Mouse (Mus musculus) megakaryocyte progenitor cell, adult 5-6 weeks (primary cell): ENCODE results near the gene Igfals. TPM values are rescaled to one million over a fixed set of nuclear protein-coding genes. Genes with fewer than 3 reads are reported as not detected.
A peak's percentile ranks its signal among the peaks of the same experiment; 100 is the strongest.

ENCODE experiments used
- ATAC-seq: replicated peaks from 2 replicates; pipeline ENCODE4 v1.8.0; 2016; ENCODE audit warnings: mild to moderate bottlenecking, moderate TSS enrichment, inconsistent platforms; ENCODE audit not compliant: poor library complexity
- total RNA-seq, 2 experiments: library from RNA; stranded (forward) in 1 of 2; stranded (reverse) in 1 of 2; fragments of 157-497, 149-512 nt in 1 of 2; fragments of 200-1000 nt in 1 of 2; gene quantifications; 2 replicates each; pipeline versions ENCODE4 v1.2.3 to v1.2.4; 2015 to 2017

Igfals gene
- not detected in 2 replicates for total RNA-seq (2015)
- total RNA-seq (2017) = not detected in 2 replicates

- no peak for ATAC-seq
These were observed at the start of gene Igfals for GRCm38 (mm10) chr17:24865776-24866175. TSS of gene Igfals (plus strand) at chr17:24865997.

DNA sequence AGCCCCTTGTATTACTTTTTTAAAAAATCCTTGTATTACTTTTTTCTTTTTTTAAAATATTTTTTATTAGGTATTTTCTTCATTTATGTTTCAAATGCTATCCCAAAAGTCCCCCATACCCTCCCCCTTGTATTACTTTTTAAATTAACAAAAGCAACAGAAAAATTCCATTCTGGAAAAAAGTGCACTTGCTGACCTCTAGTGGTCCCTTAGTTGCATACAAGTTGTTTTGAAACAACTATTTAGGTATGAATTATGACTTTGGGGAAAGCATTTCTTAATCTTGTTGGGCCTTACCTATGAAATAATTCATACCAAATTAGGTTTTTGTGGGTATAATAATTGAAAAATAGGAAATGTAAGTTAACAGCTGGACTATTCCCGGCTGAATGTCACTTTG, 48.3 kb upstream of the Igfals start:
- ATAC-seq = no peak

GRCm38 (mm10) chr17:24818172-24818571, 47.6 kb upstream of the Igfals start:
- ATAC-seq = no peak

GRCm38 (mm10) chr17:24819469-24819868, 46.3 kb upstream of the Igfals start:
- ATAC-seq = no peak

- no peak for ATAC-seq
These were observed 44.2 kb upstream of the Igfals start for GRCm38 (mm10) chr17:24821351-24822280.

GRCm38 (mm10) chr17:24839842-24840241, 26.0 kb upstream of the Igfals start, which contains the start of gene Hagh:
TSS of gene Hagh (plus strand) at chr17:24840143.
- no peak for ATAC-seq

- ATAC-seq = no peak
These were observed 25.5 kb upstream of the Igfals start for GRCm38 (mm10) chr17:24840341-24840740.

DNA sequence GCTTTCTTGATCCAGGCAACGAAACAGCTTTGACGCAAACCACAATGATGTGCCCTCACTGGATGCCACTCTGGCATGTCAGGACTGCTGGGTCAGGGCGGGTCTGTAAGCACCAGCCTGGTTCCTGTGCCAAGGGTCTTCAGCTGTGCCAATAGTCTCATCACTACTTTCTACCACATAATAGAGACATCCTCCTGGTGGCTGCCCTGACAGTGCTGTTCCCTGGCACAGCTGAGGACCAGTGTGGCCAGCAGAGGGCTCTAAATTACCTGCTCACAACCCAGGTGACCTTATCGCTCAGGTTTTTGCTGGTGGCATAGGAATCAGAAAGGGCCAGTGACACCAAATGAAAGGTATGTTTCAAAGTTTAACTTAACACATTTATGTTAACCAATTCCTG, 24.7 kb upstream of the Igfals start:
- peak; percentile 78 for ATAC-seq

- peak; percentile 58 for ATAC-seq
These were observed 23.2 kb upstream of the Igfals start for GRCm38 (mm10) chr17:24842631-24843030.

GRCm38 (mm10) chr17:24844525-24844924, 21.3 kb upstream of the Igfals start:
- ATAC-seq = no peak

- ATAC-seq = no peak
These were observed 18.4 kb upstream of the Igfals start for GRCm38 (mm10) chr17:24847386-24847785.

DNA sequence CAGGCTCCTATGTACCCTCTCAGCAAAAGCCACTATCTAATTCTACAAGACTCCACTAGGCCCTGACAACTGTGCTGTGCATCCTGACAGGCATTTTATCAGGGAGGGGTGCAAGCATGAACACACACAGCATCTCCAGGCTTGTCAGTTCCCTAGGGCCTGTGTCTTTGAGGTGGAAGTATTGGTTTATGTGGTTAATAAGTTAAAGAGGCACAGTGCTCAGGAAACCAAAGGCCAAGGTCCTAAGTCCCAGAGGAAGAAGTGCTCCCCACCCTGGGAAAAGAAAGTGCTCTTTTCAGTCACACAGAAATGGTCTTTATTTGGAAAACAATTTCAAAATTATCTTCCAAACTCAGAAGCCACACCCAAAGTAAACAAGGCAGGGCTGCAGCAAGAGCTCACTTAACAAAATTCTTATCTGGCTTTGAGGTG, 17.2 kb upstream of the Igfals start:
- ATAC-seq = peak; percentile 30; the same call in 1 of the 2 replicates

DNA sequence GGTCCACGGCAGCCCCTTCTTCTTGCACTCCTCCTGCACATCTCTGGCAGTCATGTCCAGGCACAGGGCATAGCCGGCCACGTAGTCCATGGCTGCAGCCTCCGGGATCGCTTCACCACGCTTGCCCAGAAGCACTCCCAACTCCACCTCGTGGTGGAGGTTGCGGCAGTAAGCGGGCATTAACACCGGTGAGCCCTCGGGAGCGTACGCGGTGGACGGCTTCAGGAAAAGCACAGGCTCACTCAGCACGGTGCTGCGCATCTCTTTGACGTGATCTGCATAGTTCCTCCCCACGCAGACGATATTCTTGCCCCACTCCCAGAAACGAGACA, 16.1 kb upstream of the Igfals start:
- peak; percentile 38; the same call in 1 of the 2 replicates for ATAC-seq

- peak; percentile 88 for ATAC-seq
These were observed 15.6 kb upstream of the Igfals start, which contains the start of gene Fahd1 for GRCm38 (mm10) chr17:24850065-24850772. TSS of gene Fahd1 (minus strand) at chr17:24850364.

DNA sequence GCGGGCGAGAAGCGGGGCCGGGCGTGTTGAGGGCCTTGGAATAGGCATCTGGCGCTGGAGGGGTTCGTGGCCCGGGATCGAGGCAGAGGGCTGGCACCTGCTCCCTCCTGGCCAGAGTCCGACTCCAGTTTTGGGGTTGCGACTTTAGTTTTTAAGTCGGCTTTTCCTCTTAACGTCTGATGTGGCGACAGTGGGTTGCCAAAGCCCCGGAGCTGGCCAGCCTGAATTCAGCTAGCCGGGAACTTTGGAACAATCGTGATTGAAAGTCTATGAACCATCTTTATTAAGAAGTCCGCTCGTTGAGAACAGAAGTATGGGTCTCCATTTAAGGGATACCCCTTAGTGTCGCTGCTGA, 15.0 kb upstream of the Igfals start:
- no peak for ATAC-seq

GRCm38 (mm10) chr17:24851381-24852125, 14.2 kb upstream of the Igfals start:
- ATAC-seq = no peak

DNA sequence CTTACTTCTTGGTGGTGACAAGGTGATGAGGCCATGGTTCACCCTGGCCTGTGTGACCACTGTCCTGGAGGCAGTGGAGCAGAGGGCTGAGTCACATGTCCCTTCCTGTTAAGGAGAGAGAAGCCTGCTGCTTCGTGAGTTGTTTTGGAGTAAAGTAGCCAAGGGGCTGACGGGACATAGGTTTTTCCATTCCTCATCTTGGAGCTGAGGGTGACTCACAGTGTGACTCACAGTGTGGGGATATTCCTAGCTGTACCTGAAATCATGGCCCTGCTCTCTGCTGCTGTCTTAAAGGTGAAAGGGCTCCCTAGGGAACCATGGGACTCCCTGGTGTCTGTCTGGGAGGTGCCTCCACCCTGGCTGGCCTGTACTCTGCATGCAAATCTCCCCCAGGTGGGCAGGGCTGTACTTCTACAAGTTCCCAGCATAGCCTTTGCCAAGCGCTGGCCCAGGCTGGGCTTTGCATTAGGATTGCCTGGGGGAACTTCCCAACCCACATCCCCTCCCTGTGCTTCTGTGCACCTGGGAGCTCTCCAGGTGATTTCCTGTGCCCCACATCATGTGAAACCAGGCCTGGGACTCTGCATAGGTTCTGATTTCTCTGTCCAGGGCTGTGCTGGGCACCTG, 9.8 kb upstream of the Igfals start:
- ATAC-seq = no peak

DNA sequence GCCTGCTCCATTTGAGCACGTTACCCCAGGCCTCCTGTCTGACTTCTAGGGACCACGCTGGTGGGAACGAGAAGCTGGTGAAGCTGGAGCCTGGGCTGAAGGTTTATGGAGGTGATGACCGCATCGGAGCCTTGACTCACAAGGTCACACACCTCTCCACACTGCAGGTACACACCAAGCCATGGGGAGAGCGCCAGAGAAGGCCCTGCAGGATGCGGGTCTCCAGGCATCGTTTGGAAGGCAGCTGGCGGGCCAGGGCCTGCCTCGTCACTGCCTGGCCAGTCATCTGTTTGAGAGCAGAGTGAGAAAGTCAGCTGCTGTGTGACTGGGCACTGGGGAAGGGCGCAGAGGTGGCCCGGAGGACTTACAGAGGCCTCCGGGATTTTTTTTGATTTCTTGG, 9.2 kb upstream of the Igfals start:
- no peak for ATAC-seq

DNA sequence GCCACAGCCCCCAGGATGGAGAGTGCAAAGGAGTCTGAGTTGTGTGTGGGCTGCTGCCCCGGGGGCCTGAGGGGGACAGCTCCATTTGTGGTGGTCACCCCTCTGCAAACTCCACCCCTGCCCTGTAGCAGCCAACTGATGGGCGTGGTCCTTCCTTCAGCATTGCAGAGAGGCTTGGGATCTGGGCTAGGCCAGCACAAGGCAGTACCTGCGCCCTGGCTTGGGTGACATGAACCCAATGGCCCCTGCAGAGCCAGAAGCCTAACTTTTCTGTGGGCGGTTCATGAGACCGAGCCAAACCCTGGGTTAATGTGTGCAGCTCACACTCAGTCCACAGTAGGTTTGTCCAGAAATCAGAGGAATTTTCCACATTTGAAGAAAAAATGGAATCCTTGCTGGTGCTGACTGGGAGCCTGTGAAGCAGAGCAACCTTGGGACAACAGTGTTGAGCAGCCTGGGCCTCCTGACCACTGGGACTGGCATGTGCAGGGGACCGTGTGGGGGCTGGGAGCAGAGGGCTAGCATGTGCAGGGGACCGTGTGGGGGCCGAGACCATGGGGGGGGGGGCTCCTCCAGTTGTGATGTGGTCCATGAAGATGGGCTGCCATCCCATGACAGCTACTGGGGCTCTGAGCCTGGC, 7.8 kb upstream of the Igfals start:
- no peak for ATAC-seq

- ATAC-seq = peak; percentile 95
These were observed 6.8 kb upstream of the Igfals start for GRCm38 (mm10) chr17:24858967-24859366.
